ENCODE assay signal across 7 mouse cellular contexts in genomic region chr4:133085783-133086342, GRCm38 (mm10). TPM values are rescaled to one million over a fixed set of nuclear protein-coding genes. Genes with fewer than 3 reads are reported as not detected.
DNase-seq lines count a peak whose midpoint lies in the region; ATAC-seq and TF ChIP-seq lines count a peak whose summit lies in the region.

No protein-coding gene starts in this region.

- 8% methylated on average over 11 of the region's 12 CpGs for WGBS in hindbrain, embryonic 11.5 days

- TF ChIP-seq CTCF in E14TG2a.4 (conservative IDR thresholded peaks at IDR 0.05; ENCODE audit: low read length): no peak

- peak; percentile 68 for DNase-seq in brain, adult 2 months (ENCODE audit: low read depth, low spot score)
- peak; percentile 55 for DNase-seq in hindbrain, embryonic 11.5 days (ENCODE audit: low spot score)
- DNase-seq in lung, postnatal 36 days: peak; percentile 51
- DNase-seq in thymus, adult 18-20 months: peak; percentile 78 to 85
- DNase-seq in layer of hippocampus, adult 8-10 months (ENCODE audit: low spot score in 2 of 2): no peak
- no peak for DNase-seq in ovary, postnatal 14 days (ENCODE audit: low spot score)

- no peaks in the 10 kb centered on the region for H3K27me3 ChIP-seq in E14TG2a.4 (ENCODE audit: insufficient read depth, low read length)
- H3K27me3 ChIP-seq in hindbrain, embryonic 11.5 days (ENCODE audit: control insufficient read depth, insufficient read depth, low read length): peaks cover 10% of the 10 kb centered on the region

- peak overlapping the region; percentile 79 for H3K4me3 ChIP-seq in E14TG2a.4 (replicated peaks; ENCODE audit: low read length)
- peak overlapping the region; percentile 25; the same call in 1 of the 2 replicates for H3K4me3 ChIP-seq in hindbrain, embryonic 11.5 days (ENCODE audit: low read depth, low read length)

- peaks cover 8% of the 10 kb centered on the region for H3K36me3 ChIP-seq in E14TG2a.4 (ENCODE audit: insufficient read depth, low read length)
- no peaks in the 10 kb centered on the region for H3K36me3 ChIP-seq in hindbrain, embryonic 11.5 days (ENCODE audit: control insufficient read depth, insufficient read depth, low read length)

- 0 out of 2 replicates have a peak, but pooled peaks have one; percentile 39 for ATAC-seq in hindbrain, embryonic 11.5 days (ENCODE audit: low FRiP score)

- 0 out of 2 replicates have a peak overlapping the region, but pooled peaks have one; percentile 19 for H3K9ac ChIP-seq in hindbrain, embryonic 11.5 days (ENCODE audit: low read depth, low read length)

- peak overlapping the region; percentile 78 for H3K4me2 ChIP-seq in hindbrain, embryonic 11.5 days (replicated peaks; ENCODE audit: low read depth, low read length)

- peaks cover 88% of the 10 kb centered on the region for H3K4me1 ChIP-seq in E14TG2a.4 (replicated peaks; ENCODE audit: low read depth, low read length)
- peaks cover 15% of the 10 kb centered on the region for H3K4me1 ChIP-seq in hindbrain, embryonic 11.5 days (replicated peaks; ENCODE audit: control insufficient read depth, insufficient read depth, low read length)

- H3K9me3 ChIP-seq in E14TG2a.4 (ENCODE audit: low read length): peaks cover 6% of the 10 kb centered on the region; the same call in 1 of the 2 replicates
- no peaks in the 10 kb centered on the region for H3K9me3 ChIP-seq in hindbrain, embryonic 11.5 days (ENCODE audit: control insufficient read depth, low read length)

- H3K27ac ChIP-seq in hindbrain, embryonic 11.5 days (ENCODE audit: low read depth, low read length): peak overlapping the region; percentile 30

RNA-seq across cellular contexts. Expression of gene Wasf2, which starts 44.4 kb away (rescaled TPM):
- 34.6 and 58.4 TPM in 2 replicates for polyA plus RNA-seq in hindbrain, embryonic 11.5 days (2014; fragmentation: Nextera tagmentation; extraction: Ambion mirVana)
- total RNA-seq in layer of hippocampus, adult 8-10 months (2022): 10 to 100 TPM; 35.7 to 48.2 (median 46.7) TPM

Comparison
In these comparisons a context has a peak if more than half of its experiments do, and no peak if none do; other contexts are left out.
1. DNase-seq: peak in brain, adult 2 months (single experiment), hindbrain, embryonic 11.5 days (single experiment), lung, postnatal 36 days (single experiment) and thymus, adult 18-20 months (2 of 2); none in layer of hippocampus, adult 8-10 months (0 of 2) and ovary, postnatal 14 days (single experiment).